Mouse (Mus musculus) heart, postnatal 0 days (tissue): ENCODE data around the gene Kif21a.

Source experiments
- CTCF ChIP-seq: IDR thresholded peaks from 2 replicates; pipeline ENCODE4 v1.5.1; 2016; ENCODE audit warnings: antibody characterized with exemption, control low read depth, low read depth
- EP300 ChIP-seq: IDR thresholded peaks from 2 replicates; pipeline ENCODE4 v1.6.1; 2016; ENCODE audit warnings: antibody characterized with exemption, low read depth

GRCm38 (mm10) chr15:91012793-91013580, 36.8 kb downstream of the Kif21a start:
- no peak for TF ChIP-seq CTCF
- no peak for TF ChIP-seq EP300
